Mouse (Mus musculus): ENCODE results near the gene Ccm2. TPM values are rescaled to one million over a fixed set of nuclear protein-coding genes. Genes with fewer than 3 reads are reported as not detected.
A peak's percentile ranks its signal among the peaks of the same experiment; 100 is the strongest.

The Ccm2 gene
- polyA plus RNA-seq, 1 experiment: 92.5 TPM

DNA sequence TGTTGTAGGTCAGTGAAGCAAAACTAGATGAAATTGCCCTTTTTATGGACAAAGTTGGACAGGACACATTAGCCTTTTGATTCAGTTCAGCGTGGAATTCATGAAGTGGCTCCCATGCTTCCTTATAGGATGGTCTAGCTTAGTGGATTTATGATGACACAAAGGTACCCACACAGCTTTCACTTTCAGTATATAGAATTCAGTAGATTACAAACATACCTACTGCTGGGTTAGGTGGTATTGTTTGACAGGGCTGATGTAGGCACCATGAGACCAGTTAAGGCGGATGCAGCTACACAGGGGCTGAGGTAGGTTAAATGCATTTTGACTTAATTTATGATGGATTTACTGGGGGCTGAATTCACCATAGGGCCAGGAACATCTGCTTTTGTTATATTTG lies 13.3 kb downstream of the Ccm2 start:
- no peak overlapping the region for H3K4me3 ChIP-seq (replicated peaks; ENCODE audit: insufficient read depth, low read depth, low read length)
- whole genome bisulfite sequencing: 97% methylated on average over 2 of the region's 2 CpGs
- H3K27ac ChIP-seq (ENCODE audit: insufficient read depth, low read length): no peak overlapping the region
- no peaks in the 10 kb centered on the region for H3K4me1 ChIP-seq (ENCODE audit: control insufficient read depth, insufficient read depth, low read length)
- TF ChIP-seq POLR2A (IDR thresholded peaks at IDR 0.05; ENCODE audit: borderline replicate concordance, insufficient read depth, low read length) (no peak), CTCF (IDR thresholded peaks at IDR 0.05; ENCODE audit: borderline replicate concordance, insufficient read depth, low read depth, low read length) (no peak)
- H3K27me3 ChIP-seq (ENCODE audit: control insufficient read depth, insufficient read depth, low read length): no peaks in the 10 kb centered on the region
- DNase-seq: no peak

DNA sequence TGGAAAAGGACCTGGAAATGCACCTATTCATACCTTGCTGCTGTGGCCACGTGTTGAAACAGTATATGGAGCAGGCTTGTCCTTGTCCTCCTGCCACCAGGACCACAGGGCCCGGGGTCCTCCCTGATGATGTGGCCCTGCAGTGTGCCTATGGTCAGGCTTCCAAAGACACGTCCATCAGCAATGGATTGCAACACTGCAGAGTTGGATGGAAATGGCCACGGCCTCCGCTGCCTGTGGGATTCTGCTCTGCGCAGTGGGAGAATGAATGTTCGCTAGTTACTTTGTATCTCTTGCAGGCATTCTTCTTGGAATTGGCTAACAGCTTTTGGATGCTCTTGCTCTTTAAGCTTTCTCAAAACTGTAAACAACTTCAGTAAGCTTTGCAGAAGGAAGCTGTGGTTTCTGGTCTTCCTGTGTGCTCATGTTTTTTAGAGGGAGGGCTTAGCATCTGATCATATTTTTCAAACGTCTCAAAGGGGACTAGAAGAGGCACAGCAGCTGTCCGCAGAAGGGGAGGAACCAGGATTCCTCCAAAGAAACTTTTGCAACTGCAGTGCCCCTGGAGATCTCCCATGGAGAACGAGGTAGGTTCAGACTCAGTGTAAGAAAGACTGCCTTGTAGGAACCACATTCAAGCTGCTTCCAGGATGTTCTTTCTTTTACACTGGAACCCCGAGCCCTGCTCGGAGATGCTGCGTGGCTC lies 14.1 kb downstream of the Ccm2 start:
- DNase-seq: no peak
- Histone ChIP-seq H3K27ac (ENCODE audit: insufficient read depth, low read length) (no peak overlapping the region), H3K4me1 (ENCODE audit: control insufficient read depth, insufficient read depth, low read length) (no peaks in the 10 kb centered on the region), H3K4me3 (replicated peaks; ENCODE audit: insufficient read depth, low read depth, low read length) (no peak overlapping the region), H3K27me3 (ENCODE audit: control insufficient read depth, insufficient read depth, low read length) (no peaks in the 10 kb centered on the region)
- 84% methylated on average over 13 of the region's 13 CpGs for WGBS
- TF ChIP-seq POLR2A (IDR thresholded peaks at IDR 0.05; ENCODE audit: borderline replicate concordance, insufficient read depth, low read length) (no peak), CTCF (IDR thresholded peaks at IDR 0.05; ENCODE audit: borderline replicate concordance, insufficient read depth, low read depth, low read length) (no peak)

DNA sequence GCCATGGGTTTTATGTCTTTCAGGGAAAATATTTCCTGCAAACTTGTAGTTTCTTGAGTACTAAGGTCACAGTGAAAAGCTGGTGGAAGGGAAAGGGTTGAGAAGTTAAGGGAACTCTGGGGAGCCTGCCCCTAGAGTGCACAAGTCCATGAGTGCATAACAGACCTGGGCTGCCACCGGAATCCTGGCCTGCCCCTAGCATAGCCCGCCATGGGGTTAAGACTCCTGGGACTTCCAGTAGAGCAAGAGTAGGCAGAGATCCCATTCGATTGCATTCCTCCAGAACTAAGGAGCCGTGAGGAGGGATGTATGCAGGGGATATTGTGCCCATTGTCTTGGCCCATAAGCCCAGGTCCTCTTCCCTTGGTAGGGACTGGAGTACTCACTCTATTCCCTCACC lies 14.8 kb downstream of the Ccm2 start:
- WGBS: 84% methylated on average over 4 of the region's 4 CpGs

DNA sequence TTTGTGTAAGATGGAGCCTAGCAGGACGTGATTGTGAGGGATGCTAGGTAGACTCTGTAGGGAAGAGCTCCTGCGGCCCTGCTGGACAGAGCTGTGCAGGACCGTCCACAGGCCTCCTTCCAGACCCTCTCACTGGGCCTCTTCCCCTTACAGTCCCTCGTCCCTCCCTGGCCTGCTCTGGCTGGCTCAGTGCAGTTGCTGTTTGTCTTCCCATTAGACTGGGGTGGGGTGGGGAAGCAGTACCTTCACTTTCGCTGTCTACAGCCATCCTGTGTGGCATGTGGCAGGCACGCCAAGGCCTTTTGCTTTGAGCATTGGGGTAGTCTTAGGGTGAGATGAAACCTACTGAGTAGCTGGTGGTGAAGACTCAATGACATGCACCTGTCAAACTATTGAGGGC lies 15.7 kb downstream of the Ccm2 start:
- Histone ChIP-seq H3K4me1 (ENCODE audit: control insufficient read depth, insufficient read depth, low read length) (peaks cover 7% of the 10 kb centered on the region), H3K4me3 (replicated peaks; ENCODE audit: insufficient read depth, low read depth, low read length) (no peak overlapping the region), H3K27me3 (ENCODE audit: control insufficient read depth, insufficient read depth, low read length) (no peaks in the 10 kb centered on the region), H3K27ac (ENCODE audit: insufficient read depth, low read length) (no peak overlapping the region)
- WGBS: 86% methylated on average over 6 of the region's 6 CpGs
- TF ChIP-seq CTCF (IDR thresholded peaks at IDR 0.05; ENCODE audit: borderline replicate concordance, insufficient read depth, low read depth, low read length): no peak
- no peak for TF ChIP-seq POLR2A (IDR thresholded peaks at IDR 0.05; ENCODE audit: borderline replicate concordance, insufficient read depth, low read length)
- DNase-seq: no peak

More for the DNA sequence above, 14.8 kb downstream of the Ccm2 start:
- no peak for TF ChIP-seq POLR2A (IDR thresholded peaks at IDR 0.05; ENCODE audit: borderline replicate concordance, insufficient read depth, low read length)
- TF ChIP-seq CTCF (IDR thresholded peaks at IDR 0.05; ENCODE audit: borderline replicate concordance, insufficient read depth, low read depth, low read length): no peak
- H3K4me1 ChIP-seq (ENCODE audit: control insufficient read depth, insufficient read depth, low read length): peaks cover 4% of the 10 kb centered on the region; the same call in 1 of the 2 replicates
- no peak overlapping the region for H3K27ac ChIP-seq (ENCODE audit: insufficient read depth, low read length)
- H3K27me3 ChIP-seq (ENCODE audit: control insufficient read depth, insufficient read depth, low read length): no peaks in the 10 kb centered on the region
- no peak for DNase-seq
- no peak overlapping the region for H3K4me3 ChIP-seq (replicated peaks; ENCODE audit: insufficient read depth, low read depth, low read length)

DNA sequence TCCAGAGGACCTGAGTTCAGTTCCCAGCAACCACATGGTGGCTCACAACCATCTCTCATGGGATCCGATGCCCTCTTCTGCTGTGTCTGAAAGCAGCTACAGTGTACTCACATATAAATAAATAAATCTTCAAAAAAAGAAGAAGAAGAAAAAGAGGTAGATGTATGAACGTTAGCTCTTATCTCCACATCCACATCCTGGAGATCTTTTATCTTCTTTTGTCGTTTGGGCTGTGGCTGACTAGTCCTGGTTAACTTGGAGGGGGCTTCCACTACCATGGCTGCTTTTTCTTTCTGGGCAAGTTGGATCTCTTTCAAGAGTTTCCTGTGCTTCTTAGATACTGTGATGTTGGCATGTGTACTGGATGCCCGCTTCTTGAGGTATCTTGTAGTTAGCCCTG lies 16.5 kb downstream of the Ccm2 start:
- TF ChIP-seq CTCF (IDR thresholded peaks at IDR 0.05; ENCODE audit: borderline replicate concordance, insufficient read depth, low read depth, low read length): no peak
- TF ChIP-seq POLR2A (IDR thresholded peaks at IDR 0.05; ENCODE audit: borderline replicate concordance, insufficient read depth, low read length): no peak
- H3K27me3 ChIP-seq (ENCODE audit: control insufficient read depth, insufficient read depth, low read length): no peaks in the 10 kb centered on the region
- H3K4me3 ChIP-seq (replicated peaks; ENCODE audit: insufficient read depth, low read depth, low read length): no peak overlapping the region
- DNase-seq: no peak
- H3K4me1 ChIP-seq (ENCODE audit: control insufficient read depth, insufficient read depth, low read length): peaks cover 11% of the 10 kb centered on the region
- 90% methylated on average over 4 of the region's 4 CpGs for WGBS
- no peak overlapping the region for H3K27ac ChIP-seq (ENCODE audit: insufficient read depth, low read length)

DNA sequence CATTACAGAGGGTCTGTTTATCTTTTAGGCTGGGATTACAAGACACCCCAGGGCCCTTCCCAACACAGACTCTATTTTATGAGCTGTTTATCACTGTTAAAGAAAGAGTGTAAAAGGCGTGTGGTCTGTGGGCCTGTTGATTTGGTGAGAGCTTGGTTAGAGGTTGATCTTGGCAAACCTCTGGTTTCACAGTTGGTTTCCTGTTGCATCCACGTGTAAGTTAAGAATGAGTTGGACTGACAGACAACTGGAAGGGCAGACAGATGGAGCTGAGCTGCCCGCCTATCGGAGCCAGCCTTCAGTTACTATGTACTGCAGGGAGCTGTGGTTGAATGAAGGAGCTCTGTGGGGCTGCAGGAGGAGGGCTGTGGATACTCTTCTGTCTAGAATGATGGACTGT lies 19.8 kb downstream of the Ccm2 start:
- H3K4me1 ChIP-seq (ENCODE audit: control insufficient read depth, insufficient read depth, low read length): peaks cover 29% of the 10 kb centered on the region
- no peak for DNase-seq
- no peak for TF ChIP-seq CTCF (IDR thresholded peaks at IDR 0.05; ENCODE audit: borderline replicate concordance, insufficient read depth, low read depth, low read length)
- TF ChIP-seq POLR2A (IDR thresholded peaks at IDR 0.05; ENCODE audit: borderline replicate concordance, insufficient read depth, low read length): no peak
- no peak overlapping the region for H3K4me3 ChIP-seq (replicated peaks; ENCODE audit: insufficient read depth, low read depth, low read length)
- WGBS: 58% methylated on average over 4 of the region's 4 CpGs
- H3K27ac ChIP-seq (ENCODE audit: insufficient read depth, low read length): no peak overlapping the region
- H3K27me3 ChIP-seq (ENCODE audit: control insufficient read depth, insufficient read depth, low read length): no peaks in the 10 kb centered on the region

DNA sequence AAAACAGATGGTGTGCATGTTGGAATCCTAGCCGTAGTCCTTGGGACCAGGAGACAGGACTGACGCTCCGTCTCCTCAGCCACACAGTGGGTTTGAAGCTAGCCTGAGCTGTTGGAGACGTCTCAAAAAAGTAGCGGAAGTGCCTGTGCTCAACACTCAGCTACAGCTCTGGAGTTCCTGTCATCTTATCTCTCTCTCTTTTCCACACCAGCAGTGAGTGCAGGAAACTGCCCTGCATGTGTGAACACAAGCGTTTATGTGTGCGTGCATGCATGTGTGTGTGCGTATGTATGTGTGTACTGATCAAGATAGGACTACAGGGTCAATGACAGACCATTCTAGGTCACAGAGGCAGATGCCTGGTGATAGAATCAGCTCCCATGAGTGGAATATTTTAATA lies 21.3 kb downstream of the Ccm2 start:
- TF ChIP-seq CTCF (IDR thresholded peaks at IDR 0.05; ENCODE audit: borderline replicate concordance, insufficient read depth, low read depth, low read length) (no peak), POLR2A (IDR thresholded peaks at IDR 0.05; ENCODE audit: borderline replicate concordance, insufficient read depth, low read length) (no peak)
- WGBS: 43% methylated on average over 8 of the region's 8 CpGs
- Histone ChIP-seq H3K4me3 (replicated peaks; ENCODE audit: insufficient read depth, low read depth, low read length) (no peak overlapping the region), H3K4me1 (ENCODE audit: control insufficient read depth, insufficient read depth, low read length) (peaks cover 29% of the 10 kb centered on the region), H3K27me3 (ENCODE audit: control insufficient read depth, insufficient read depth, low read length) (no peaks in the 10 kb centered on the region), H3K27ac (ENCODE audit: insufficient read depth, low read length) (no peak overlapping the region)
- DNase-seq: peak in 1 of 2 experiments; percentile 45

Data from cerebellum, adult 2 months (tissue).